Mouse (Mus musculus) midbrain, postnatal 0 days (tissue): ENCODE results near the gene Cldn13. TPM values are rescaled to one million over a fixed set of nuclear protein-coding genes. Genes with fewer than 3 reads are reported as not detected.

Experiments used
- ATAC-seq: fragments of 200-750 bp; cut with Nextera tagmentation; 2 replicates; pipeline ENCODE4 v1.8.0; 2017; ENCODE audit warnings: moderate number of reproducible peaks, mild to moderate bottlenecking, moderate TSS enrichment, moderate library complexity; ENCODE audit not compliant: low FRiP score
- DNase-seq: peaks from one replicate; pipeline ENCODE4 v3.0.0-alpha.2; 2015; ENCODE audit warnings: low spot score
- H3K27ac ChIP-seq: fragments of 300-500 bp; sonication (generic); 2 replicates; pipeline ENCODE4 v1.5.1; 2014; ENCODE audit warnings: low read depth, mild to moderate bottlenecking, low read length, mixed read lengths
- H3K27me3 ChIP-seq: fragments of 300-500 bp; sonication (generic); 2 replicates; pipeline ENCODE4 v1.6.1; 2014; ENCODE audit warnings: low read length, control low read depth, mixed read lengths; ENCODE audit not compliant: insufficient read depth
- H3K36me3 ChIP-seq: fragments of 300-500 bp; sonication (generic); 2 replicates; pipeline ENCODE4 v1.6.1; 2014; ENCODE audit warnings: low read length, control low read depth, mixed read lengths; ENCODE audit not compliant: insufficient read depth
- H3K4me1 ChIP-seq: fragments of 300-500 bp; sonication (generic); 2 replicates; pipeline ENCODE4 v1.6.1; 2014; ENCODE audit warnings: mild to moderate bottlenecking, control low read depth, antibody characterized with exemption, low read length, mixed read lengths; ENCODE audit not compliant: insufficient read depth
- H3K4me2 ChIP-seq: fragments of 300-500 bp; sonication (generic); 2 replicates; pipeline ENCODE4 v1.6.1; 2014; ENCODE audit warnings: low read depth, mild to moderate bottlenecking, low read length, mixed read lengths; ENCODE audit not compliant: poor library complexity, severe bottlenecking
- H3K4me3 ChIP-seq: fragments of 300-500 bp; sonication (generic); 2 replicates; pipeline ENCODE4 v1.5.1; 2014; ENCODE audit warnings: low read depth, mild to moderate bottlenecking, low read length, moderate library complexity
- H3K9ac ChIP-seq: fragments of 300-500 bp; sonication (generic); replicated peaks from 2 replicates; pipeline ENCODE4 v1.6.1; 2014; ENCODE audit warnings: mild to moderate bottlenecking, low read length, moderate library complexity, mixed read lengths; ENCODE audit not compliant: poor library complexity, severe bottlenecking
- H3K9me3 ChIP-seq: fragments of 300-500 bp; sonication (generic); 2 replicates; pipeline ENCODE4 v1.6.1; 2016; ENCODE audit warnings: low read length, control low read depth
- CTCF ChIP-seq: IDR thresholded peaks from 2 replicates; pipeline ENCODE4 v1.5.1; 2016; ENCODE audit warnings: antibody characterized with exemption, mild to moderate bottlenecking
- WGBS: fragments of 180-500 bp; shearing (Covaris S2); extraction: QIAGEN DNeasy Blood & Tissue Kit; methylation state at CpG from one replicate; pipeline ENCODE4 v1.1.7; 2014; 5-methylcytosine and 5-hydroxymethylcytosine counted together
- polyA plus RNA-seq: library from polyadenylated mRNA; unstranded; fragments of >200 nt; fragmentation: Nextera tagmentation; extraction: Ambion mirVana; gene quantifications from 2 replicates; pipeline ENCODE4 v1.2.1, GENCODE M21; 2015
- total RNA-seq: library from RNA; depleted of rRNA; stranded (reverse); fragments of >200 nt; gene quantifications from 2 replicates; pipeline ENCODE4 v1.2.3, GENCODE M21; 2014

Gene Cldn13
- total and polyA plus RNA-seq, 2 experiments from 2014 or later: not detected

GRCm38 (mm10) chr5:134932903-134933276, 17.6 kb upstream of the Cldn13 start:
- WGBS: 40% methylated on average over 9 of the region's 9 CpGs
- no peaks in the 10 kb centered on the region for H3K9me3 ChIP-seq
- peak; percentile 69 for DNase-seq
- peak; percentile 51 for TF ChIP-seq CTCF
- peak overlapping the region; percentile 69 for H3K4me3 ChIP-seq
- H3K36me3 ChIP-seq: no peaks in the 10 kb centered on the region
- H3K27ac ChIP-seq: no peak overlapping the region
- H3K27me3 ChIP-seq: no peaks in the 10 kb centered on the region
- 0 out of 2 replicates have a peak, but pooled peaks have one; percentile 47 for ATAC-seq
- H3K9ac ChIP-seq: no peak overlapping the region; the same call in 1 of the 2 replicates
- H3K4me1 ChIP-seq: 0 out of 2 replicates have a peak, but pooled peaks cover 4% of the 10 kb centered on the region
- H3K4me2 ChIP-seq: peak overlapping the region; percentile 95

- WGBS: under 1% methylated on average over 41 of the region's 41 CpGs
- Histone ChIP-seq H3K27ac (no peak within 1 kb of the TSS), H3K36me3 (no peaks in the 10 kb centered on the region), H3K4me1 (0 out of 2 replicates have a peak, but pooled peaks cover 4% of the 10 kb centered on the region), H3K9me3 (no peaks in the 10 kb centered on the region), H3K4me3 (peak within 1 kb of the TSS; percentile 69), H3K4me2 (peak within 1 kb of the TSS; percentile 95), H3K9ac (peak within 1 kb of the TSS; percentile 72), H3K27me3 (no peaks in the 10 kb centered on the region)
- no peak for TF ChIP-seq CTCF
- ATAC-seq: peak; percentile 93
- peak; percentile 93 for DNase-seq
Observed at GRCm38 (mm10) chr5:134932179-134932902, 17.0 kb upstream of the Cldn13 start, which contains the start of gene Mettl27. Gene Mettl27 (plus strand): TSS chr5:134932368.

- Histone ChIP-seq H3K4me1 (0 out of 2 replicates have a peak, but pooled peaks cover 4% of the 10 kb centered on the region), H3K4me3 (no peak overlapping the region), H3K9ac (no peak overlapping the region), H3K4me2 (no peak overlapping the region), H3K36me3 (no peaks in the 10 kb centered on the region), H3K27me3 (no peaks in the 10 kb centered on the region), H3K9me3 (no peaks in the 10 kb centered on the region), H3K27ac (no peak overlapping the region)
- ATAC-seq: no peak
- DNase-seq: no peak
- TF ChIP-seq CTCF: no peak
- 90% methylated on average over 2 of the region's 2 CpGs for WGBS
Observed at GRCm38 (mm10) chr5:134929988-134930387, 14.7 kb upstream of the Cldn13 start.

- no peaks in the 10 kb centered on the region for H3K27me3 ChIP-seq
- no peak for TF ChIP-seq CTCF
- 79% methylated on average over 4 of the region's 4 CpGs for WGBS
- no peak for ATAC-seq
- H3K4me3 ChIP-seq: no peak overlapping the region
- no peaks in the 10 kb centered on the region for H3K9me3 ChIP-seq
- no peaks in the 10 kb centered on the region for H3K4me1 ChIP-seq
- no peak overlapping the region for H3K9ac ChIP-seq
- H3K36me3 ChIP-seq: no peaks in the 10 kb centered on the region
- H3K27ac ChIP-seq: no peak overlapping the region
- H3K4me2 ChIP-seq: no peak overlapping the region
- no peak for DNase-seq
Observed at GRCm38 (mm10) chr5:134926726-134927125, 11.4 kb upstream of the Cldn13 start.

DNA sequence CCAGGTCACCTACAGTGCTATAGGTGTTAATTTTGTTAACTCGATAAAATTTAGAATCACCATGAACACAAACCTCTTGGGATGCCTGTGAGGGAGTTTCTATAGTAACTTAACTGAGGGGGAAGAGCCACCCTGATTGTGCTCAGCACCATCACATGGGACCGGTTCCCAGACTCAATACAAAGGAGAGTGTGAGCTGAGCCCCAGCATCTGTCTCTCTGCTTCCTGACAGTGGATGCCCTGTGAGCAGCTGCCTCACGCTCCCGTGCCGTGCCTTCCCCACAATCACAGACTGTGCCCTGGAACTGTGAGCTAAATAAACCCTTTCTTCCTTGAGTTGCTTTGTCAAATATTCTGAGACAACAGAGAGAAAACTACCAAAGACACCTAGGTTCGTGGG, 7.8 kb upstream of the Cldn13 start:
- WGBS: 59% methylated on average over 6 of the region's 6 CpGs
- Histone ChIP-seq H3K4me2 (no peak overlapping the region), H3K9ac (no peak overlapping the region), H3K27ac (no peak overlapping the region), H3K36me3 (no peaks in the 10 kb centered on the region), H3K4me1 (no peaks in the 10 kb centered on the region), H3K9me3 (no peaks in the 10 kb centered on the region), H3K27me3 (no peaks in the 10 kb centered on the region), H3K4me3 (no peak overlapping the region)
- TF ChIP-seq CTCF: no peak
- no peak for ATAC-seq
- DNase-seq: no peak

- Histone ChIP-seq H3K36me3 (no peaks in the 10 kb centered on the region), H3K27ac (no peak overlapping the region), H3K4me2 (no peak overlapping the region), H3K4me1 (no peaks in the 10 kb centered on the region), H3K9ac (no peak overlapping the region), H3K9me3 (no peaks in the 10 kb centered on the region), H3K27me3 (no peaks in the 10 kb centered on the region), H3K4me3 (no peak overlapping the region)
- ATAC-seq (no peak), DNase-seq (no peak)
- TF ChIP-seq CTCF: no peak
- 89% methylated on average over 8 of the region's 8 CpGs for WGBS
Observed at GRCm38 (mm10) chr5:134921106-134921505, 5.8 kb upstream of the Cldn13 start.
